Mouse (Mus musculus) sigmoid colon, adult 10 weeks (tissue): ENCODE results near the gene Sult1c1. TPM values are rescaled to one million over a fixed set of nuclear protein-coding genes. Genes with fewer than 3 reads are reported as not detected.

Experiments used
- polyA plus RNA-seq: library from polyadenylated mRNA; stranded (reverse); fragments of 350-450 nt; fragmentation: Illumina TruSeq; extraction: RNeasy Lipid Tissue Mini Kit (QIAGEN cat#74804); gene quantifications from one replicate; pipeline ENCODE4 v1.2.3, GENCODE M21; 2014; ENCODE audit warnings: low read depth, low replicate concordance

Gene Sult1c1
- polyA plus RNA-seq: not detected

GRCm38 (mm10) chr17:53990574-53990973 is at the start of gene Sult1c1:
Sult1c1 (minus strand) TSS chr17:53990674.

Other genes starting within 250 kb of the Sult1c1 start
- gene Sult1c2, start 144.3 kb downstream of the Sult1c1 start, polyA plus RNA-seq: 77.5 TPM